Mouse (Mus musculus) testis, adult 2 months (tissue): ENCODE measurements around the gene Thrsp. TPM values are rescaled to one million over a fixed set of nuclear protein-coding genes. Genes with fewer than 3 reads are reported as not detected.

Experiments
- H3K27ac ChIP-seq: fragments of 200-500 bp; 2 replicates; pipeline ENCODE4 v1.5.1; 2012; ENCODE audit warnings: low read depth, low read length; ENCODE audit not compliant: control insufficient read depth, insufficient read depth
- H3K27me3 ChIP-seq: fragments of 200-500 bp; 2 replicates; pipeline ENCODE4 v1.6.1; 2012; ENCODE audit warnings: mild to moderate bottlenecking, low read length, moderate library complexity; ENCODE audit not compliant: control insufficient read depth, insufficient read depth
- H3K36me3 ChIP-seq: fragments of 200-500 bp; 2 replicates; pipeline ENCODE4 v1.6.1; 2012; ENCODE audit warnings: mild to moderate bottlenecking, low read length; ENCODE audit not compliant: control insufficient read depth, insufficient read depth
- H3K4me1 ChIP-seq: fragments of 200-500 bp; 2 replicates; pipeline ENCODE4 v1.6.1; 2012; ENCODE audit warnings: low read length; ENCODE audit not compliant: control insufficient read depth, insufficient read depth
- H3K4me3 ChIP-seq: fragments of 200-500 bp; 2 replicates; pipeline ENCODE4 v1.5.1; 2012; ENCODE audit warnings: low read depth, mild to moderate bottlenecking, low read length, moderate library complexity, mixed read lengths; ENCODE audit not compliant: control insufficient read depth
- CTCF ChIP-seq: fragments of 200-500 bp; IDR thresholded peaks from 2 replicates; pipeline ENCODE4 v1.5.1; 2012; ENCODE audit warnings: low read depth, mild to moderate bottlenecking, inconsistent platforms, low read length, moderate library complexity; ENCODE audit not compliant: control insufficient read depth, insufficient read depth, insufficient replicate concordance
- POLR2A ChIP-seq: fragments of 200-500 bp; IDR thresholded peaks from 2 replicates; pipeline ENCODE4 v1.6.1; 2012; ENCODE audit warnings: low read depth, mild to moderate bottlenecking, inconsistent platforms, low read length, moderate library complexity; ENCODE audit not compliant: control insufficient read depth
- polyA plus RNA-seq: library from polyadenylated mRNA; depleted of rRNA; stranded (reverse); fragments of >200 nt; gene quantifications from 2 replicates; pipeline ENCODE4 v1.2.3, GENCODE M21; 2012

Gene Thrsp
- polyA plus RNA-seq, 1 experiment, result 3.6 TPM

DNA sequence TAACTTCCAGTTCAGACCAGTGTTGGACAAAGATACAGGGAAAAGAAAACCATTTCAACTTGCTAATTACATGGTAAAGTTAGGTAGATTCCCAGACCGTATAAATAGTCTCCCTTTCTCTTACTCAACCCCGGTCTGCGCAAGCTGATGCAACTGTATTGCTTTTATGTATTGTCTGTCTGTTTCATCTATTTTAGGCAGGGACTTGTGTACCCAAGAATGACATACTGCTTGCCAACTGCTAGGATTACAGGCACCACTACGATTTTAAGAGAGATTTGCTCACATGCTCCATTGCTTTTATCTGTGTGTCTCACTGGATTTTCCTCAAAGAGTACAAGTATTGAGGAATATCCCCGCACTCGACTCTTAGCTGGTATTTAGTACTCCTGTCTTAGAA, 18.6 kb downstream of the Thrsp start:
- no peaks in the 10 kb centered on the region for H3K36me3 ChIP-seq
- no peak overlapping the region for H3K27ac ChIP-seq
- no peak overlapping the region for H3K4me3 ChIP-seq
- no peaks in the 10 kb centered on the region for H3K27me3 ChIP-seq
- H3K4me1 ChIP-seq, result no peaks in the 10 kb centered on the region
- no peak for TF ChIP-seq CTCF
- TF ChIP-seq POLR2A, result no peak

GRCm38 (mm10) chr7:97394375-97394774, 23.2 kb downstream of the Thrsp start:
- H3K4me3 ChIP-seq, result no peak overlapping the region
- no peaks in the 10 kb centered on the region for H3K27me3 ChIP-seq
- no peaks in the 10 kb centered on the region for H3K4me1 ChIP-seq
- H3K27ac ChIP-seq, result no peak overlapping the region
- TF ChIP-seq POLR2A (no peak), CTCF (no peak)
- peaks cover 1% of the 10 kb centered on the region; the same call in 1 of the 2 replicates for H3K36me3 ChIP-seq

DNA sequence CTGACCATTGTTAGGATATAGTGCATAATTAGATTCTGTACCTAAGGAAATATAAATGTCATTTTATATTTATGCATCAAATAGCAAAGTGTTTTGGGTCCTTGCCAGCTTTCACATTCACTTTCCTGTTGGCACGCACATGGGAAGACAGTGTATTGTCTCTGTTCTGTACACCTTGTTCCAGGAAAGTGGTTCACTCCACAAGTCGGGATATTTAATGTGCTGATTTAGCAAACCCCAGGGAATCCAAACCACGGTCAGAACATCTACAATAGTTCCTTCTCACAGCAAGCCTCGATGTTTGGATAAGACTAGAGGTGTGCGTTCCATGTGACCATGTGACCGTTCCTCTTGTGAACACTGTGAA, 25.5 kb downstream of the Thrsp start:
- Histone ChIP-seq H3K27me3 (no peaks in the 10 kb centered on the region), H3K4me3 (no peak overlapping the region), H3K36me3 (peaks cover 3% of the 10 kb centered on the region), H3K27ac (no peak overlapping the region), H3K4me1 (0 out of 2 replicates have a peak, but pooled peaks cover 2% of the 10 kb centered on the region)
- TF ChIP-seq POLR2A, result no peak
- TF ChIP-seq CTCF, result no peak

DNA sequence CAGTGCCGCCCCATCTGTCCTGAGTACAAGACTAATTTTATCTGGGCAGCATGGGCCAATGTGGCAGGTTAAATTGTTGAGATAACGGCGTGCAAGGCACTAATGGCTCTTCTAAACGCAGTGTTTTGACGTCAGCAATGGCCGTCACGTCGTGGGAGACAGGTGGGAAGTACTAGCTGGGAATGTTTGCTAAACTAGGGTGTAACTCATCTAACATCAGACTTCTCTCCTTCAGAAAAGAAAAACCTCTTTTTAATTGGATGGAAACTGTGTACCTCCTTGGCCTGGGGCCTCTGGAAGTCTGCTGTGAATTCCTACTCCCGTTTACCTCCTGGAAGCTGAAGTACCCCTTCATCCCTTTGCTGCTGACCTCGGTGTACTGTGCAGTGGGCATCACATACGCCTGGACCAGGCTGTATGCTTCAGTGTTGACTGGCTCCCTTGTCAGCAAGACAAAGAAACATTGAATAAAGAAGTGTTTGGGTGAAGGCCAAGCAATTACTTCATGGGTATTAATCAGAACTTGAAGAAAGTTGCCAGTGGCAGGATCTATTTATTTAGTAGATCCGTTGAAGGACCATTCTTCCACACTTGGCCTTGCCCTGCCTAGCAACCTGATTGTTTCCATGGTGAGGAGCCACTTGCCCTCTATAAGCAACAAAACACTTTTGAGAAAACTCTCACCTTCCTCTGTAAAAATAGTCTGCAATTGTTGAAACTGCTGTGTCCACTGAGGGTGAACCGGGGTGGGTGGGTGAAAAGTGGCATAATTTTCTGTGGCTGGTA, 26.0 kb downstream of the Thrsp start:
- Histone ChIP-seq H3K4me1 (0 out of 2 replicates have a peak, but pooled peaks cover 2% of the 10 kb centered on the region), H3K27me3 (no peaks in the 10 kb centered on the region), H3K36me3 (peaks cover 3% of the 10 kb centered on the region), H3K27ac (peak overlapping the region; percentile 19; the same call in 1 of the 2 replicates), H3K4me3 (no peak overlapping the region)
- TF ChIP-seq POLR2A (no peak), CTCF (no peak)

- Histone ChIP-seq H3K27me3 (no peaks in the 10 kb centered on the region), H3K4me3 (no peak overlapping the region), H3K27ac (no peak overlapping the region), H3K4me1 (0 out of 2 replicates have a peak, but pooled peaks cover 2% of the 10 kb centered on the region), H3K36me3 (peaks cover 3% of the 10 kb centered on the region)
- TF ChIP-seq CTCF, result no peak
- TF ChIP-seq POLR2A, result no peak
Observed at GRCm38 (mm10) chr7:97388541-97388940, 29.0 kb downstream of the Thrsp start.

DNA sequence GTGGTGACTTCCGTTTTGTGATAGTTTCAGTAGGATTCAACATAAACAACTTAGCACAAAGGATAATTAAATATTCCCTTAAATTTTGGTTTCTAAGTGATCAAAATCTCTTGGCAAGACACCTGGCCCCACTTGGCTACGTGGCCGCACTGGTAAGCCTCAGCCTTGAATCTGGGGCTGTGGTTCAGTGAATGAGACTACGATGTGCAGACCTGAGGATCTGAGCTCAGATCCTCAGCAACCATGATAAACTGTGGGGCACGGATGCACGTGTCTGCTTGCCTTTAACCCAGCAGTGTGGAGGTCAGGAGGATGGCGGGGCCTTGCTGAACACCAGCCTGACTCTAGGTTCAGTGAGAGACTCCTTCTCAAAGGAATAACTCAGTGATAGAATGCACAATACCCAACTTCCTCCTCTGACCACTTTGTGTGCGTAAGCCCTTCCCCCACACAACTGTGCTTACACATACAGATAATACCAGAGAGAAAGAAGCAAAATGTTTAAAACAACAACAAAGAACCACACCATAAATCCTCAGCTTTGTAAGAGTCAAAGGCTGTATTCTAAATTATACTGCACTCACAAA, 29.9 kb downstream of the Thrsp start:
- no peak for TF ChIP-seq CTCF
- TF ChIP-seq POLR2A, result no peak
- Histone ChIP-seq H3K27me3 (no peaks in the 10 kb centered on the region), H3K36me3 (peaks cover 3% of the 10 kb centered on the region), H3K4me3 (no peak overlapping the region), H3K27ac (0 out of 2 replicates have a peak overlapping the region, but pooled peaks have one; percentile 24), H3K4me1 (0 out of 2 replicates have a peak, but pooled peaks cover 2% of the 10 kb centered on the region)

GRCm38 (mm10) chr7:97386806-97387370, 30.6 kb downstream of the Thrsp start:
- 0 out of 2 replicates have a peak, but pooled peaks cover 2% of the 10 kb centered on the region for H3K4me1 ChIP-seq
- TF ChIP-seq POLR2A, result no peak
- no peak for TF ChIP-seq CTCF
- peak overlapping the region; percentile 73 for H3K27ac ChIP-seq
- H3K27me3 ChIP-seq, result no peaks in the 10 kb centered on the region
- H3K36me3 ChIP-seq, result peaks cover 3% of the 10 kb centered on the region
- no peak overlapping the region for H3K4me3 ChIP-seq
